Mouse (Mus musculus) MEL (cell line): ENCODE results near the gene Gm5617. TPM values are rescaled to one million over a fixed set of nuclear protein-coding genes. Genes with fewer than 3 reads are reported as not detected.

Source experiments
- DNase-seq: peaks from one replicate; pipeline ENCODE4 v3.0.0; 2011; ENCODE audit warnings: low read depth, low spot score
- H3K27ac ChIP-seq: 2 replicates; pipeline ENCODE4 v1.5.1; 2012; ENCODE audit warnings: low read depth, mild to moderate bottlenecking, control low read depth, low read length, moderate library complexity; ENCODE audit not compliant: control insufficient read depth
- H3K27me3 ChIP-seq, 2 experiments: fragments of 150-350 bp in 1 of 2; sonication (generic) in 1 of 2; 2 replicates each; pipeline ENCODE4 v1.6.1; 2012; ENCODE audit warnings: low read length in 2 of 2, mild to moderate bottlenecking in 2 of 2, improper control_type of control experiment in 1 of 2, moderate library complexity in 1 of 2; ENCODE audit not compliant: insufficient read depth in 2 of 2, control insufficient read depth in 1 of 2
- H3K36me3 ChIP-seq, 2 experiments: 2 replicates each; pipeline ENCODE4 v1.6.1; 2012 to 2014; ENCODE audit warnings: low read length in 2 of 2, improper control_type of control experiment in 1 of 2, inconsistent platforms in 1 of 2, mild to moderate bottlenecking in 1 of 2; ENCODE audit not compliant: insufficient read depth in 2 of 2, control insufficient read depth in 1 of 2
- H3K4me1 ChIP-seq, 2 experiments: fragments of 150-350 bp in 1 of 2; sonication (generic) in 1 of 2; 2 replicates each; pipeline ENCODE4 v1.6.1; 2012; ENCODE audit warnings: low read length in 2 of 2, improper control_type of control experiment in 1 of 2, mild to moderate bottlenecking in 1 of 2; ENCODE audit not compliant: insufficient read depth in 2 of 2, control insufficient read depth in 1 of 2
- H3K4me3 ChIP-seq, 2 experiments: fragments of 150-350 bp in 1 of 2; sonication (generic) in 1 of 2; 2 replicates each; pipeline ENCODE4 v1.5.1; 2012; ENCODE audit warnings: low read depth in 2 of 2, low read length in 2 of 2, mild to moderate bottlenecking in 2 of 2, moderate library complexity in 2 of 2, control low read depth in 1 of 2, improper control_type of control experiment in 1 of 2; ENCODE audit not compliant: control insufficient read depth in 1 of 2, insufficient read depth in 1 of 2
- H3K79me2 ChIP-seq: 2 replicates; pipeline ENCODE4 v1.6.1; 2012; ENCODE audit warnings: mild to moderate bottlenecking, low read length, moderate library complexity; ENCODE audit not compliant: control insufficient read depth, poor library complexity, insufficient read depth
- H3K9ac ChIP-seq: 2 replicates; pipeline ENCODE4 v1.6.1; 2012; ENCODE audit warnings: low read depth, mild to moderate bottlenecking, control low read depth, low read length, moderate library complexity; ENCODE audit not compliant: control insufficient read depth, poor library complexity, severe bottlenecking
- H3K9me3 ChIP-seq: fragments of 150-350 bp; sonication (generic); replicated peaks from 2 replicates; pipeline ENCODE4 v1.6.1; 2012; ENCODE audit warnings: mild to moderate bottlenecking, low read length, improper control_type of control experiment, moderate library complexity; ENCODE audit not compliant: insufficient read depth
- BHLHE40 ChIP-seq: IDR thresholded peaks from 2 replicates; pipeline ENCODE4 v1.6.1; 2012; ENCODE audit warnings: low read depth, mild to moderate bottlenecking, inconsistent platforms, low read length, improper control_type of control experiment, borderline replicate concordance
- CTCF ChIP-seq, 3 experiments: IDR thresholded peaks in 2 of 3; conservative IDR thresholded peaks in 1 of 3; 2 replicates each; pipeline ENCODE4 v1.5.1; 2011 to 2012; ENCODE audit warnings: low read length in 3 of 3, low read depth in 2 of 3, mild to moderate bottlenecking in 2 of 3, improper control_type of control experiment in 1 of 3, inconsistent platforms in 1 of 3, mixed read lengths in 1 of 3, moderate library complexity in 1 of 3; ENCODE audit not compliant: control insufficient read depth in 1 of 3, insufficient read depth in 1 of 3, poor library complexity in 1 of 3, severe bottlenecking in 1 of 3
- ETS1 ChIP-seq: IDR thresholded peaks from 2 replicates; pipeline ENCODE4 v1.6.1; 2012; ENCODE audit warnings: low read depth, mild to moderate bottlenecking, inconsistent platforms, low read length, improper control_type of control experiment, moderate library complexity
- JUND ChIP-seq: IDR thresholded peaks from 2 replicates; pipeline ENCODE4 v1.6.1; 2011; ENCODE audit warnings: low read depth, mild to moderate bottlenecking, improper control_type of control experiment, low read length
- KAT2A ChIP-seq: conservative IDR thresholded peaks from 2 replicates; pipeline ENCODE4 v1.6.1; 2012; ENCODE audit warnings: low read depth, low read length, improper control_type of control experiment, inconsistent platforms
- MAX ChIP-seq: IDR thresholded peaks from 2 replicates; pipeline ENCODE4 v1.6.1; 2011; ENCODE audit warnings: low read length, improper control_type of control experiment
- MAZ ChIP-seq: IDR thresholded peaks from 2 replicates; pipeline ENCODE4 v1.6.1; 2012; ENCODE audit warnings: low read depth, mild to moderate bottlenecking, inconsistent platforms, low read length, improper control_type of control experiment
- MEF2A ChIP-seq: IDR thresholded peaks from 2 replicates; pipeline ENCODE4 v1.6.1; 2014; ENCODE audit warnings: low read depth, mild to moderate bottlenecking, inconsistent platforms, low read length, improper control_type of control experiment; ENCODE audit not compliant: poor library complexity, insufficient replicate concordance, severe bottlenecking; ENCODE audit errors: extremely low read depth
- NRF1 ChIP-seq: IDR thresholded peaks from 2 replicates; pipeline ENCODE4 v1.6.1; 2014; ENCODE audit warnings: low read depth, mild to moderate bottlenecking, inconsistent platforms, low read length, improper control_type of control experiment, moderate library complexity; ENCODE audit not compliant: poor library complexity, insufficient read depth, severe bottlenecking
- RCOR1 ChIP-seq: IDR thresholded peaks from 2 replicates; pipeline ENCODE4 v1.6.1; 2012; ENCODE audit warnings: low read depth, mild to moderate bottlenecking, inconsistent platforms, low read length, improper control_type of control experiment
- TBP ChIP-seq: IDR thresholded peaks from 2 replicates; pipeline ENCODE4 v1.8.0; 2011; ENCODE audit warnings: low read depth, low read length, improper control_type of control experiment
- TCF12 ChIP-seq: IDR thresholded peaks from 2 replicates; pipeline ENCODE4 v1.6.1; 2014; ENCODE audit warnings: low read depth, mild to moderate bottlenecking, inconsistent platforms, low read length, improper control_type of control experiment, moderate library complexity
- ZC3H11A ChIP-seq: IDR thresholded peaks from 2 replicates; pipeline ENCODE4 v1.6.1; 2012; ENCODE audit warnings: low read depth, mild to moderate bottlenecking, inconsistent platforms, low read length, improper control_type of control experiment
- polyA plus RNA-seq, 2 experiments: library from polyadenylated mRNA; stranded (reverse) in 1 of 2; unstranded in 1 of 2; fragments of >175 nt in 1 of 2; fragments of >200 nt in 1 of 2; gene quantifications; 2 replicates each; pipeline versions ENCODE4 v1.2.1 to v1.2.4; 2012; ENCODE audit warnings: low replicate concordance in 2 of 2, low read depth in 1 of 2; ENCODE audit not compliant: insufficient read length in 2 of 2, insufficient read depth in 1 of 2, missing spikeins in 1 of 2
- total RNA-seq: library from RNA; depleted of rRNA; stranded (reverse); fragments of 300-350 nt; gene quantifications from 2 replicates; pipeline ENCODE4 v1.2.3, GENCODE M21; 2012; rRNA removed

Gene Gm5617
- total and polyA plus RNA-seq, 3 experiments = 1.7 to 1.8 TPM; not detected in 1

DNA sequence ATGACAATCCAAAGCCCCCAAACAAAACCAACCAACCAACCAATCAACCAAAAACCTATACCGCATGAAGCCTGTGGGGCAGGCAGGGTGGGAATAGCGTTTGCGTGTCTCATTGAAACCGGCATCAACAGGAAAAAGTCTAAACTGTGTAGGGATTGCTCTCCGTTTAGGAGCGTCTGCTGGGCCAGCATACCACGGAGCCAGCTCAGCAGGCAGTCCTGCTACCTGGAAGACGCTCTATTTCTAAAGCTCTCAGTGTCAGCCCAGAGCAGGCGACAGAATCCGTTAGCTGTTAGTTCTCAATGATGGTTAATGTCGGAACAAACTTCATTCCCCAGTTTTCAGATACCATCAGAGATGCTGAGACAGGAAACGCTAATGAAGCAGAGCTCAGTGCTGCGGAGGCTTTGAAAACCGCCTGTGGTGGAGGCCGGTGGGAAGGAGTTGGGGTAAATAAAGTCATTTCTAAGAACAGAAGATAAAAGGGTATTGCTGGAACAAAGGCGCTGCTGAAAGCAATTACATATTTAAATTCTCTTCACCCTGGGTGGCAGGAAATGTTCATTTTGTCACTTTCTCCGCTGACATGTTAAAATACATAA lies 42.9 kb downstream of the Gm5617 start:
- Histone ChIP-seq H3K9me3 (no peaks in the 10 kb centered on the region), H3K9ac (no peak overlapping the region), H3K36me3 (no peaks in the 10 kb centered on the region), H3K4me3 (no peak overlapping the region), H3K4me1 (peaks cover 0 to 2% of the 10 kb centered on the region in 2 experiments; a peak in 2 of 4 replicates), H3K79me2 (no peaks in the 10 kb centered on the region), H3K27ac (no peak overlapping the region), H3K27me3 (no peaks in the 10 kb centered on the region)
- TF ChIP-seq MAX (no peak), BHLHE40 (no peak), MAZ (no peak), RCOR1 (no peak), NRF1 (no peak), ETS1 (no peak), TCF12 (no peak)
- no peak for DNase-seq

- Histone ChIP-seq H3K79me2 (no peaks in the 10 kb centered on the region), H3K4me1 (no peaks in the 10 kb centered on the region), H3K27me3 (no peaks in the 10 kb centered on the region), H3K9me3 (no peaks in the 10 kb centered on the region), H3K4me3 (no peak overlapping the region), H3K9ac (no peak overlapping the region), H3K27ac (no peak overlapping the region), H3K36me3 (no peaks in the 10 kb centered on the region)
- DNase-seq = no peak
- TF ChIP-seq CTCF (IDR thresholded peaks at IDR 0.05 in 2 of 3, conservative IDR thresholded peaks at IDR 0.05 in 1 of 3; ENCODE audit: control insufficient read depth in 1 of 3, insufficient read depth in 1 of 3, low read depth in 2 of 3, low read length in 3 of 3, poor library complexity in 1 of 3, severe bottlenecking in 1 of 3) = no peak
- no peak for TF ChIP-seq ZC3H11A
- TF ChIP-seq JUND = no peak
- TF ChIP-seq MEF2A = no peak
- TF ChIP-seq TBP = no peak
- TF ChIP-seq KAT2A = no peak
- no peak for TF ChIP-seq MAX
Observed at GRCm38 (mm10) chr9:48538688-48539087, 43.4 kb downstream of the Gm5617 start.

Other genes starting within 250 kb of the Gm5617 start
- 3.3 and 3.5 TPM in 2 replicates for gene Nxpe2, start 142.0 kb upstream of the Gm5617 start, total RNA-seq
- 1 to 10 TPM in 1 of 2 experiments, not detected in 1; 3.1 TPM for gene Nxpe2, start 142.0 kb upstream of the Gm5617 start, polyA plus RNA-seq
- gene Rexo2, start 14.8 kb upstream of the Gm5617 start, total RNA-seq = 183 and 190 TPM in 2 replicates
- gene Rexo2, start 14.8 kb upstream of the Gm5617 start, polyA plus RNA-seq = 100 to 1,000 TPM in 1 of 2 experiments, not detected in 1; 338 TPM
- gene Rbm7, start 143 bp upstream of the Gm5617 start, total RNA-seq = 47.3 and 51.3 TPM in 2 replicates
- 10 to 100 TPM in 1 of 2 experiments, not detected in 1; 48.4 TPM for gene Rbm7, start 143 bp upstream of the Gm5617 start, polyA plus RNA-seq
- not detected in 2 replicates for gene Nnmt, start 109.7 kb downstream of the Gm5617 start, total RNA-seq
- gene Nnmt, start 109.7 kb downstream of the Gm5617 start, polyA plus RNA-seq = not detected